Mouse (Mus musculus): ENCODE results near the gene Fam187a.

Fam187a gene

GRCm38 (mm10) chr11:102884616-102885219 is at the start of gene Fam187a:
TSS of gene Fam187a (plus strand) at chr11:102885169.
- no peak for ATAC-seq (ENCODE audit: low TSS enrichment)

DNA sequence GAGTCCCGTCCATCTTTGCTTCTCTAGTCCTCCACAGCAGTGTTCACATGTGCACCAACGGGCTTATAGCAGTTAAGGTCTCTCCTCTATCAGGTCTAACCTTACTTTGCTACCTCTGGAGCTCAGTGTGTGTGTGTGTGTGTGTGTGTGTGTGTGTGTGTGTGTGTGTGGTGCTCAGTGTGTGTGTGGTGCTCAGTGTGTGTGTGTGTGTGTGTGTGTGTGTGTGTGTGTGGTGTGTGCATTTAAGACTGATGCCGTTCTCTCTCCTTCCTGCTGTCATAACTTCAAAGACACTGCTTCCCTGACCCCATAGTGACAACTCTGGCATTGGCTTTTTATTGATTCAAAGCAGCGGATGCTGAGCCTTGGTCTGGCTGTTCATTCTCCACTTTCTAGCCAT is 49.4 kb upstream of the Fam187a start, which contains the start of gene Higd1b:
TSS of gene Higd1b (plus strand) at position 301 of the 400 bp plus-strand sequence.
- ATAC-seq (ENCODE audit: low TSS enrichment) = no peak

- ATAC-seq (ENCODE audit: low TSS enrichment) = no peak
Observed at GRCm38 (mm10) chr11:102836146-102836545, 48.8 kb upstream of the Fam187a start.

- ATAC-seq (ENCODE audit: low TSS enrichment) = no peak
Observed at GRCm38 (mm10) chr11:102837385-102837784, 47.6 kb upstream of the Fam187a start.

DNA sequence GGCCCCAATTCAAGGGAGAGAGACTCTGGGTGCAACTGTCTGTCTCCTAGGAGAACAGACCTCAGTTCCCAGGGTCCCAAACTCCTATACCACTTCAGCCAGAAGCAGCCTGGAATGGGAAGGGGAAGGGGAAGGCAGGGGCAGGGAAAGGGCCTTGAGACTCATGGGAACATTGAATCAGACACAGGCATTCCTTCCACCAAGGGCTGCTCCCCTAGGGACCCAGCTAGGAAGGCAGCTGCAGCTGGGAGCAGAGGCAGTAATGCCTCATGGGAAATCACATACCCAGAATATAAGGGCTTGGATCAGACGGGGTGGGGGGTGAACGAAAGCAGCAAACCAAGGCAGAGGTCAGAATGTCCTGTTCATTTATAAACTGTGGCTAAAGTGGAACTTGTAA is 46.8 kb upstream of the Fam187a start:
- ATAC-seq (ENCODE audit: low TSS enrichment) = no peak

- no peak for ATAC-seq (ENCODE audit: low TSS enrichment)
Observed at GRCm38 (mm10) chr11:102838616-102839150, 46.3 kb upstream of the Fam187a start.

DNA sequence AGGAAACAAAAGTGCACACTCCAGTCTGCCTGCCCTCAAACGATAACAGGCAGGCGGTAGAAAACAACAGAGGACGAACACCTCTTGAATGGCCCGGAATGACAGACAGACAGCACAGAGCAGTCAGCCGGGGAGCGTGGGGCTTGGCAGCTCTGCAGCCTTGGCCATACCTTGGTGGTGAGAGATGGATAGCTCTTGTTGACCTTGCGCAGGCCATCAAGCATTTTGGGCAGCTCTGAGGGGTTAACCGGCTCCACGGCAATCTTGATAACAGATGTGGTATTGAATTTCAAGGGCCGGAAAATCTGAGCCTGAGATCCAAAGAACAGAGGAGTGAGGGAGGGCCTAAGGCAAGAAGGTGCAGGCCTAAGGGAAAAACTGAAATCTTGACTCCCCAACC is 39.0 kb upstream of the Fam187a start:
- ATAC-seq (ENCODE audit: low TSS enrichment) = no peak

- ATAC-seq (ENCODE audit: low TSS enrichment) = no peak; the same call in 1 of the 2 replicates
Observed at GRCm38 (mm10) chr11:102851883-102852282, 33.1 kb upstream of the Fam187a start.

GRCm38 (mm10) chr11:102853760-102854159 is 31.2 kb upstream of the Fam187a start:
- no peak for ATAC-seq (ENCODE audit: low TSS enrichment)

GRCm38 (mm10) chr11:102855941-102856340 is 29.0 kb upstream of the Fam187a start:
- no peak for ATAC-seq (ENCODE audit: low TSS enrichment)

GRCm38 (mm10) chr11:102858951-102859350 is 26.0 kb upstream of the Fam187a start:
- ATAC-seq (ENCODE audit: low TSS enrichment) = no peak

GRCm38 (mm10) chr11:102859933-102860332 is 25.0 kb upstream of the Fam187a start:
- ATAC-seq (ENCODE audit: low TSS enrichment) = peak; percentile 83

GRCm38 (mm10) chr11:102864272-102864671 is 20.7 kb upstream of the Fam187a start:
- no peak for ATAC-seq (ENCODE audit: low TSS enrichment)

DNA sequence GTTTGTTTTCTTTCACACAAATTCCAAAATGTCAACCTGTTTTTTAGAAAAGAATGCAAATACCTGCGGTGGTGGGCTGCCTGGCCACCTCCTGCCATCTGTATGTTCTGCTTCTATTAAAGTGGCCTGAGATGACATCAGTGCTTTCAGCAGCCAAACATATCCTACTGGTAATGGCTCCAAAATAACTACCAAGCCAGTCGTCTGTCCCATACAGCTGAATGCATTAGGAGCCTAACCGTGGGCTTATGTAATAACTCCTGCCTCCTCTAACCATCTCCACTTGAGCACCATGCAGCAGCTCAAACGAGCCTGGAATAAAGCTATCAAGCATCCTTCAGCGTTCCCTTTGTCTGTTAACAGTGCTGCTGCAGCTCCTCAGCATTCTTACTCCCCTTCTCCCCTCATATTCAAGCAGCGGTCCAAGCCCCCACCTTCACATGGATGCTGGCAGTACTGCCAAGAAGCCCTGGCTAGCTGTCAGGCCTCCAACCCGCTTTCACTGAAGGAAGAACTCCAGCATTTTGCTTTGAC is 10.1 kb upstream of the Fam187a start:
- peak; percentile 97 for ATAC-seq (ENCODE audit: low TSS enrichment)

- ATAC-seq (ENCODE audit: low TSS enrichment) = no peak
Observed at GRCm38 (mm10) chr11:102879558-102879957, 5.4 kb upstream of the Fam187a start.

GRCm38 (mm10) chr11:102880585-102881313 is 4.2 kb upstream of the Fam187a start, which contains the start of the genes Eftud2 and Ccdc103:
TSS of gene Eftud2 (minus strand) at chr11:102880985.
TSS of gene Ccdc103 (plus strand) at chr11:102881204.
- ATAC-seq (ENCODE audit: low TSS enrichment) = peak; percentile 84

DNA sequence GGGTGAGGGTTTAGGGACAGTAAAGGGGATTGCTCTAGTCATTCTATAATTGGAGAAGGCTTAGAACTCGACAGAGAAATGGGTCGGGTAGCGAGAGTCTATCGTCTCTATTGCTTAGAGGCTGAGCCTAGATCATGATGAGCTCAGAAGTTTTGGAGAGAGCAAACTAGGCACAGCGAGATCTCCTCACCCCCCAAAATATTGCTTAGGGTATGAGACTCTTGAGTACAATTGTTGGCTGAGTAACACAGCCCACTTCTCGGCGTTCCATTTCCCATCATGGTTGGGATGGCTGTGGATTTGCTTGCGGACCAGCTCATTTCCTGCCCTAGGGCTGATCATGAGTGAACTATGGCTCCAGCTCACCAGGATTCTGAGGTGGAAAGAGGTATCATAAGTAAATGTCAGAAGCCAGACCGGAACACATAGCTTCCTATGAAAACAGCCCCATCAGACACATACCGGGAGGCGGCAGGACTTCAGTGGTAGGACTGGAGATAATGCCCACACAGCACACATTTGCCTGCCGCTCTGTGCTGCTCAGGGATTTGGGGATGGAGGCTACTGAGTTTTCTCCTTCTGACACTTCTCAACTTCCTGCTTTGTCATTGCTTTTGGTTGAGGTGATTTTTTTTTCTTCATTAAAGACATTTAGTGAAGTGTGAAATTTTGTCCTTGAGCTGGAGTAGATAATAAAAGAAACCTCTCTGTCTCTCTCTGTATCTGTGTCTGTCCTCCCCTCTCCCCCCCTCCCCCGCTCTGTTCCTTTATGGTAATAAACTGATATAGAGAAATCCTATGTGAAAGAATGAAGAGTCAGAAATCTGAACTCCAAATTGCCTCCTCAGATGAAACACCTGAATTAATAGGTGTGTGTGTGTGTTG is 3.4 kb upstream of the Fam187a start:
- peak; percentile 45; the same call in 1 of the 2 replicates for ATAC-seq (ENCODE audit: low TSS enrichment)

DNA sequence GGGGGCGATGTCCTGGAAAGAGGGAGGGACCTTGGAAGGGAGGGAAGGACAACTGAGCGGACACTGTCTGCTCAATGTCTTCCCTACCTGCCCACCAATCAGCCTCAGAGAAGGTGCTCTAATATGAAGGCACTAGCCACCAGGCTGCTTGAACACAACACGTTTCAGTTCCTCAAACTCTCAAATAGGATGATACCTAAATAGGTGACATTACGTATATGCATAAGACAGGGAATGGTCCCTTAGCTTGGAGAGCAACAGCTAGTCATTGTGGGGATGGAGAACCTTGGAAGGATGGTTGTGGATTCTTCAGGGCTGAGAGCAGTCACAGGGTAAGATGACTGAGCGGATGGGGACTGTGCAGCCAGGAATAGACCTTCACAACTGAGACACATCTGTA is 2.5 kb downstream of the Fam187a start:
- no peak for ATAC-seq (ENCODE audit: low TSS enrichment)

DNA sequence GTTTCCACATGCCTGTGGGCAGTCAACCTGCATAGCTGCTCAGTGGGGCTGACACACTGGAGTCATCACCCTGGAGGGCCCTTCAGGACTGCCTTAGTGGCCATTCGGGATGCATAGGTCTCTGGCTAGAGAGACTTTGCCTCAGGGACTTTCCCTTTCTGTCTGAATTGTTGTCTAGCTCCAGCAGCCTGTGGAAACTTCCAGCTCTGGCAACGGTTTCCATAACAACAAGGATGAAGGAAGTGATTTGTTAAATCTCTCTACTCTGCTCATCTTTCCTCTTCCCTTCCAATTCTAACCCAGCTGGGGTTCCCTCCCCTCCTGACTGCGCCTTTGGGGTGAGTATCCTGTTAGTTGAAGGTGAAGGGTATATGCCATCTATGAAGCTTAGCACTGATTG is 3.2 kb downstream of the Fam187a start:
- ATAC-seq (ENCODE audit: low TSS enrichment) = peak; percentile 72

DNA sequence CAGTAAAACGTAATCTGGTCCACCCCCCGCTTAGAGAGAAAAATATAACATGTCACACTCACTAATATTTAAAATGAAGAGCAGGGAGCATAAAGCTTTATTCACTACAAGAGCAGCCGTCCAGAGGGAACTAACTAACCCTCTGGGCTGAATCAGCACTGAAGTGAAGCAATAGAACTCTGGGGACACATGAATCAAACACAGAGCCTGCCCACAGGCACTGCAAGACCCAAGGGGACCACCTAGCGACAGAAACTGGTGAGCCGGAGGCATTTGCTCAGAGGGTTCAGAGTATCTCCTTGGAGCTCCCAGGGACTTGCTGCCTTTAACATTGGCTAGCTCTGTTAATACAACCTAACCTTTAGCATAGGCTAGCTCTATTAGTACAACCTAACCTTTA is 5.1 kb downstream of the Fam187a start:
- no peak for ATAC-seq (ENCODE audit: low TSS enrichment)

DNA sequence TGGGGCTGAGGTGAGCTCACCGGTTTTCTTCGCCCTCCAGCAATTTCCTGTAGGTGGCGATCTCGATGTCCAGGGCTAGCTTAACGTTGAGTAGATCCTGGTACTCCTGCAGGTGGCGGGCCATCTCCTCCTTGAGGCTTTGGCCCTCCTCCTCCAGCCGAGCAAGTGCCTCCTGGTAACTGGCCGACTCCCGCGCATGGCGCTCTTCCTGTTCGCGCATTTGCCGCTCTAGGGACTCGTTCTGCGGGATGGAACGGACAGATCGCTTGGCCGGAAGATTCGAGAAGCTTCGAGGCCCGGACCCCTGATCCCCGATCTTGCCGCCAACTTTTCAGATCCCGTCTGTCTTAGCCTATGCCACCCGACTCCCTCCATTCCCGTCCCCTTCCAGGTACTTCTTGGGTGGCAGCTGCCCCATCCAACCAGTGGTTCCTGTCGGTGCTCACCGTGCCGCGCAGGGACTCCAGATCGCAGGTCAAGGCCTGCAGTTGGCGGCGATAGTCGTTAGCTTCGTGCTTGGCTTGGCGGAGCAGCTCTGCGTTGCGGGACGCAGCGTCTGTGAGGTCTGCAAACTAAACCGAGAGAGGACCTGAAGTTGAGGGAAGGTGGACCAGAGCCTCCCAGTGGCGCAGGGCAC is 8.2 kb downstream of the Fam187a start:
- peak; percentile 63; the same call in 1 of the 2 replicates for ATAC-seq (ENCODE audit: low TSS enrichment)

Data from frontal cortex, adult (tissue).